Mouse (Mus musculus): ENCODE measurements around the gene Asic5. TPM values are rescaled to one million over a fixed set of nuclear protein-coding genes. Genes with fewer than 3 reads are reported as not detected.

The Asic5 gene
- polyA plus RNA-seq, 1 experiment, result not detected

DNA sequence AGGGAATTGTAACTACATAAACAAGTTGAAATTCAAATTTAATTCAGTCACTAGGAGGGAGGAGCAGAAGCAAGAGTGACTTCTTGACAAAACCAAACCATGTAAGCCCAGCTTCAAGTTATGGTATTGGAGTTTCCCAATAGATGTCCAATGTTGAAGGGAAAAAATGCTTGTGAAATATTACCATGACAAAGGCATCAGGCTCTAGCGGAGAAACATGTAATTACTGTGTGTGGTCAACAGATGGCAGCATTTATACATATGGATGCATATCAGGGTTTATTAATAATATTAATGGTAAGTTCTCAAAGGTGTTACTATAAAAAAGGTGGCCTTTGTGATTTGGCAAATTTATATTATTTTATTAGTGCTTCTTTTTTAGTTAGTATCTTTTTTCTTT, 13.9 kb downstream of the Asic5 start:
- peak in 1 of 2 experiments; percentile 78 for DNase-seq (ENCODE audit: extremely low spot score in 1 of 2, low spot score in 1 of 2)

DNA sequence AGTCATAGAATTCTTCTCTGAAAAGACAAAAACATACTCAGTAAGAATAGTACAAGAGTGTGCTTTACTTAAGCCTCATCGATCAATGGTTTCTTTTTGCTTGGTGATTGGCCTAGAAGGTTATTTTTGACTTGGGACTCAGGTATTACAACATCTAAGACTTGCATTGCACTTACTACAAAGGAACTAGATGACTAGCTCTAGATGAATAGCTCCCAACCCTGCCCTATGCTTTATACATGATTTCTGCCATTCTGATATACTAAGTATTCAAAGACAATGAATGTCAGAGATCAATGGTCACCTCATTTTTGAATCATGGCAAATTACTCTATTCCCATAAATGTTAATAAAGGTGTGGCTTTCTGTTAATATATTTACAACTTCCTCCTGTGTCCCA, 24.9 kb downstream of the Asic5 start:
- no peak for DNase-seq (ENCODE audit: extremely low spot score in 1 of 2, low spot score in 1 of 2)

DNA sequence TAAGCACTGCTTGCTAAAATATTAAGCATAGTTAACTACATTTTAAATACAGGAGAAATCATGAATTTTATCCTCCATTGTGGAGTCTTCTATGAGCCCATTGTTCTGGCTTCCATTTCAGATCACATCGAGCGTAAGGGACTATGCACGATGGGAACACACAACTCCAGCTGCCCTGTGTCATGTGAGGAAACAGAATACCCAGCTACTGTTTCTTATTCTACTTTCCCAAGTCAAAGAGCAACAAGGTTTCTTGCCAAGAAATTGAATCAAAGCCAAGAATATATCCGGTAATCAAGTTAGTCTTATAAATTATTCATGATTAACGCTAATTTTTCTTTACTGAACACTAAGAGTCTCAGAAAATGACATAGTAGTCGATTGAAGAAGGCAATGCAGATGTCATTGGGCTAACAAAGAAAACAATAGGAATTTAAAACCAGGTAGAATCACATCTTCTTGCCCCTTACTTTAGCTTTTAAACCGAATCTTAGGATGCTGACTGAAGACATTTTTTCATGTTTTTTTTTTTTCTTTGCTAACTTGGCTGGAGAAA, 32.1 kb downstream of the Asic5 start:
- DNase-seq (ENCODE audit: extremely low spot score in 1 of 2, low spot score in 1 of 2), result no peak

- no peak for DNase-seq (ENCODE audit: extremely low spot score in 1 of 2, low spot score in 1 of 2)
Measured at GRCm38 (mm10) chr3:82022421-82022920, 40.4 kb downstream of the Asic5 start.

GRCm38 (mm10) chr3:82023065-82023464, 41.0 kb downstream of the Asic5 start:
- no peak for DNase-seq (ENCODE audit: extremely low spot score in 1 of 2, low spot score in 1 of 2)

- no peak for DNase-seq (ENCODE audit: extremely low spot score in 1 of 2, low spot score in 1 of 2)
Measured at GRCm38 (mm10) chr3:82027286-82027685, 45.2 kb downstream of the Asic5 start.

DNA sequence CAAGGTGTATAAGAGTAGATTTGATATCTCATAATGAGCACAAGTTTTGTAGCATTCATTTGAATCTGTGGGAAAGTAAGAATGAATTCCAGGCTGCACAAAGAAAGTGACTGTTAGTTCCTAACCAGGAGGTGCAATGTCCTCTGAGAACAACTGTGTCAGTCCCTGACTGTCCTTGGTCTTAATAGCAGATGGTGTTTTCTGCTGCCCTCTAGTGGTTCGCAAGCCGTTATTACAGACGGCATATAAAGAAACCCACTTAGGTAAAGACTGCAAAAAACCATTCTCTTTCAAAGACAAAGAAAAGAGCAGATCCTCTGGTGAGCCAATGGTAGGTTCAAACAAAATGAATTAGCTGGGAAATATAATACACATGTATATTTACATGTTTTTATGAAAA, 47.1 kb downstream of the Asic5 start:
- DNase-seq (ENCODE audit: extremely low spot score in 1 of 2, low spot score in 1 of 2), result peak in 1 of 2 experiments; percentile 69

- no peak for DNase-seq (ENCODE audit: extremely low spot score in 1 of 2, low spot score in 1 of 2)
Measured at GRCm38 (mm10) chr3:82030008-82030748, 48.1 kb downstream of the Asic5 start.

GRCm38 (mm10) chr3:82036262-82037044, 54.4 kb downstream of the Asic5 start:
- DNase-seq (ENCODE audit: extremely low spot score in 1 of 2, low spot score in 1 of 2), result no peak

DNA sequence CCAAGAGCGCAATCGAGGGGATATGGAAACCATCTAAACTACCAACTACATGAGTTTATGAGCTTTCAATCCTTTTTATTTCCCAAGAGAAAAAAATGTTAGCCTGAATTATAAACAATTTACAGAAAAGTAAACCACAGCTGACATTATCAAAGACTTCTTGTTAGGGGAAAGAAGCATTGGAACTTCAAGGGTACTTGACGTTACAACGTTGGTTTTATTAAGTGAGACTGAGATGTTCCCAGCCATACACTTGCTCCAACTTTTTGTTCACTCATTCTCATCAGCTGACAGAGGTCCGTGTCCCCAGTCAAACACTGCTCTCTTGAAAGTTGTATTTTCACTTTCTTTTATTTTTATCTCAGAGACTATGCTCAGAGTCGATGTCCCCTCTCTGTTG, 61.6 kb downstream of the Asic5 start:
- DNase-seq (ENCODE audit: extremely low spot score in 1 of 2, low spot score in 1 of 2), result no peak

DNA sequence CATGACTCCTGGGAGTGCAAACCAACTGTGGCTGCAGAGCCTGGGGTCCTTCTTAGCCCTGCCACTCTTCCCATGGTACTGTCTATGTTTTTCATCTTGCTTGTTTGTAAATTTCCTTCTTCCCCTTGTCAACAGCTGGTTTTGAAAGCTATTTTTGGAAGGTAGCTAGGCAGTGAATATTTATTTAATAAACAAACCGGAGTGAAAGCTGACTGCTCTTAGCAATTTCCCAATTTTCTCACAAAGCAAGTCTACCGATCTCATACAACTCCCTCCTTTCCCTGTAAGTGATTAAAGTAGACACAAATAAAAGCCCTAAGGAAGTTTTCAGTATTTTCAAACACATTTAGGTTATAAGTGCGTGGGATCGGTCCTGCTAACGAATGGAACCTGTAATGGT, 62.8 kb downstream of the Asic5 start:
- no peak for DNase-seq (ENCODE audit: extremely low spot score in 1 of 2, low spot score in 1 of 2)

DNA sequence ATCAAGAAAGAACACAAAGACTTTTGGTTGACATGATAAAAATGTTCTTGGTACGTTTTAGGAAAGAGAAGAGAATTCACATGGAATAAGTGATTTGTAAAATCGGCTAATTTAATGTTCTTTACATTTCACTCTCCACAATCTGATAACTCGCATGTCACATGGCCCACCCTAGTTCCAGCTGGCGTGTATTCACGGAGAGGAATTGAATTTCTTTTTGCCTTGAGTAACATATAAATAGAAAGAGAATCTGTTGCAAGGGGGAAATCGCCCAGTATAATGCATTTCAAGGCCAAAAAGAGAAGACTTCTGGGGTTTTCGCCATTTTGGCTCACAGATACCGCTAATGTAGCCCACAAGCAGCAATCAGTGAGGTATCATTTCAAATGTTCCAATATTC, 64.0 kb downstream of the Asic5 start:
- peak in 1 of 2 experiments; percentile 58 for DNase-seq (ENCODE audit: extremely low spot score in 1 of 2, low spot score in 1 of 2)

GRCm38 (mm10) chr3:82047100-82047753, 65.1 kb downstream of the Asic5 start:
- peak in 1 of 2 experiments; percentile 57 for DNase-seq (ENCODE audit: extremely low spot score in 1 of 2, low spot score in 1 of 2)

- DNase-seq (ENCODE audit: extremely low spot score in 1 of 2, low spot score in 1 of 2), result no peak
Measured at GRCm38 (mm10) chr3:82048078-82048477, 66.0 kb downstream of the Asic5 start.

- peak in 1 of 2 experiments; percentile 50 for DNase-seq (ENCODE audit: extremely low spot score in 1 of 2, low spot score in 1 of 2)
Measured at GRCm38 (mm10) chr3:82048681-82049080, 66.6 kb downstream of the Asic5 start.

GRCm38 (mm10) chr3:82051468-82051867, 69.4 kb downstream of the Asic5 start:
- DNase-seq (ENCODE audit: extremely low spot score in 1 of 2, low spot score in 1 of 2), result no peak

DNA sequence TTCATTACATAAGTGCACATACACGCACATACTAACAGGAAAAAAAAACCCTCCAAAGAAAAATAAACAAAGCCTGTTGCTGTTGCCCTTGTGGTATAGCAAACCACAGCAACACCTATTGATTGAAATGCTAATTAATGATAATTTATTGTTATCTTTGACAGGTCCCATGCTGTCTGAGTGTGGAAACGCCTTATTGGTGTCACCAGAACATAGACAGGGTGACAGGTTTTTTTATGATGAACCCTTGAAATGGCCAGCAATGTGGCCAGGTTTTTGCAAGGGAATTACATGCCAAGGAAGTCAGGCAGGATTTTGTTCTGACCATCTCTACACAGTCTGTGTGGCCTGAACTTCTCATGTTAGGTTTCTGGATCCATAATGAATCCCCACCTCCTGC, 69.9 kb downstream of the Asic5 start:
- DNase-seq (ENCODE audit: extremely low spot score in 1 of 2, low spot score in 1 of 2), result no peak

DNA sequence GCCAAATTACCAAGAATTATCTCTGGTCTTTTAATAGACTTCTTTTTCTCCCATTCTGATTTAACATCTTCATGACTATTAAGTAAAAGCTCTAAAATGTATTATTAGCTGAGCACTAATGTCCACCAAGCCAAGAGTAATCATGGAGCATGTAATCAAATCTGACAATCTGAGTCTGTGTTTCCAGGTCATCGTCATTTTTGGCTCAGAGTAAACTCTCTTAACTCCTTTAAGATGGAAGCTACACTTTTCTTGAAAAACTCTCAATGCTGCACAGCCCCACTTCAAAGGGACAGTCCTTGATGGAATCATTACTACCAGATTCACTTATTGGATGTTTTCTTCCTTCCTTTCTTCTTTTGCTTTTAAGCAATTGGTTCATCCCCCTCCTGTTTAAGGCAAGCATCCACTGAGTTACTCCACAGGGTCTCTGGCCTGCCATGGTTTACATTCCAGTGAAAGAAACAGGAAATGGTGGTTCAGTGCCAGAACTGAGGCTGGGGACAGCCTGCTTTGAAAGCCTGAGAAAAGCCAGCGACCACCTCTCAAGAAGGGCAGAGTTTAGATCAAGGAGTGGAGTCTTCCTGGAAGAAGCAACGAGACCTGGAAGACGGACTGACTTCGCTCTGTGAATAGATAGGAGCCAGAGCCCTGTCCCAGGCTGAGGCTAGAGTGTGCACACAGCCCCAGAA, 72.3 kb downstream of the Asic5 start:
- no peak for DNase-seq (ENCODE audit: extremely low spot score in 1 of 2, low spot score in 1 of 2)

- DNase-seq (ENCODE audit: extremely low spot score in 1 of 2, low spot score in 1 of 2), result no peak
Measured at GRCm38 (mm10) chr3:82057201-82057600, 75.1 kb downstream of the Asic5 start.
